Mouse (Mus musculus) embryonic fibroblast, embryonic 13.5 days (primary cell): ENCODE results near the gene Sox30.

Experiments
- CTCF ChIP-seq: IDR thresholded peaks from 2 replicates; pipeline ENCODE4 v1.5.1; 2011; ENCODE audit warnings: mild to moderate bottlenecking, control low read depth, low read length, moderate library complexity, borderline replicate concordance; ENCODE audit not compliant: insufficient read depth
- POLR2A ChIP-seq: IDR thresholded peaks from 2 replicates; pipeline ENCODE4 v1.6.1; 2011; ENCODE audit warnings: low read depth, mild to moderate bottlenecking, control low read depth, low read length, moderate library complexity

DNA sequence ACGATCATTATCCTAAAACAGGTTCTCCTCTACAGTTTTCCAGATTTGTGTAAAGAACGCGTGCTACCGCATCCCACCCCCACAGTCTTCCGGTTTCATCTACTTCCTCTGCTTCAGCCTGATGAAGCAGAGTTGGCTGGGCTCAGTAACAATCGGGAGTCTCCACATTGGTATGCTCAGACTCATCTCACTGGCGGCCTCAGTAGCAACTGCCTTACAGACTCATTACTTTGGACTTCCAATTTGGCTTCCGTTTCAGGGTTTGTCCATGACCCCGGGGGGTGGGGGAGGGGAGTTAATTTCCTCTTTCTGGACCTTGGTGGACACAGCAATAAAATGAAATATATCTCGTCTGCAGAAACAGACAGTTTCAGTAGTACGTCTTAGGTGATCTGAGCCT lies 59.2 kb downstream of the Sox30 start:
- TF ChIP-seq POLR2A (no peak), CTCF (no peak)
